Mouse (Mus musculus) cortical plate, adult 2 months (tissue): ENCODE measurements at regions not wholly inside any gene's neighbourhood (a gene's known extent, or its start where the extent isn't known, plus 50 kb on each side); places are given as distances from the start of the nearest gene placed in this dataset.

Source experiments
- CTCF ChIP-seq: fragments of 200-500 bp; IDR thresholded peaks from 2 replicates; pipeline ENCODE4 v1.5.1; 2011; ENCODE audit warnings: mild to moderate bottlenecking, control low read depth, low read length; ENCODE audit not compliant: insufficient read depth; ENCODE audit errors: extremely low read depth
- POLR2A ChIP-seq: fragments of 200-500 bp; IDR thresholded peaks from 2 replicates; pipeline ENCODE4 v1.6.1; 2011; ENCODE audit warnings: mild to moderate bottlenecking, low read length, control low read depth; ENCODE audit not compliant: insufficient read depth; ENCODE audit errors: extremely low read depth

- TF ChIP-seq POLR2A (no peak), CTCF (no peak)
Observed at GRCm38 (mm10) chr7:111241538-111241937, 158.7 kb upstream of the Eif4g2 start.
